Mouse (Mus musculus): ENCODE measurements around the gene Mmp11.
"Not testable (repeated sequence)": the region's sequence is repeated elsewhere in the genome, so short reads cannot be mapped to it uniquely, and the experiment has no call there.

Mmp11 gene

DNA sequence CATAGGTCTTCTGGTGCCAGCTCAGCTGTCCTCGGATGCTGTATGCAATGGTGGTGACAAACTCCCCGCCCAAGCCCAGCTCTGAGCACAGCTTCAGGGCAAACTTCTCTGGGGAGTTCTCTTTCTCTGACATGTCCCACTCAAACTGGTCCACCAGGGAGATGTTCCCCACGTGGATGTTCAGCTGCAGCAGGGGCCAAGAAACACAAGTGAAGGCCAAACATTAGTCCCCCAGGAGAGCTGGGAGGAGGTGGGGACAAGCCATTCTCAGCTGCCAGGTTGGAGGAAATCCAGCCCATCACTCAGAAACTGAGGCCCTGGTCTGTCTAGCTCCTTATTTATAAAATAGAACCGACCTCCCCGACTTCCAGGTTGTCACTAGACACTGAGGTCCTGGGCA is 31.9 kb downstream of the Mmp11 start:
- no peak for ATAC-seq (ENCODE audit: insufficient number of reproducible peaks, low FRiP score, low TSS enrichment)

DNA sequence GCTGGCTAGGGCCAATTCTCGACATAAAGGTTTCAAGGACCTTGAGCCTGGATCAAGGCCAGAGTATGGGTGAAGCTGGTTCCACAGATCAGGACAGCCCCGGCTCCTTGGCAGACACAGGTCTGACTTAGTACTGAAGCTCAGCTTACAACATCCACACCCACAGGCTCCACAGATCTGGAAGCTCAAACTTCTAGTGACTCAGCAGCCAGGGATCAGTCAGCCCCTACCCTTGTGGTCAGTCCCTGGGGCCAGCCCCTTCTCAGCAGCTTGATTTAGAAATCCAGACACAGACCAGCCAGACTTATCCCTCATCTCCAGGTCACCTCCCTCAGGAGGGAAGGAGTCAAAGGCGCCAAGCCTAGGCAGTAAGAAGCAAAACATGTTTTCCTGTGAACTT is 37.5 kb downstream of the Mmp11 start:
- no peak for ATAC-seq (ENCODE audit: insufficient number of reproducible peaks, low FRiP score, low TSS enrichment)

DNA sequence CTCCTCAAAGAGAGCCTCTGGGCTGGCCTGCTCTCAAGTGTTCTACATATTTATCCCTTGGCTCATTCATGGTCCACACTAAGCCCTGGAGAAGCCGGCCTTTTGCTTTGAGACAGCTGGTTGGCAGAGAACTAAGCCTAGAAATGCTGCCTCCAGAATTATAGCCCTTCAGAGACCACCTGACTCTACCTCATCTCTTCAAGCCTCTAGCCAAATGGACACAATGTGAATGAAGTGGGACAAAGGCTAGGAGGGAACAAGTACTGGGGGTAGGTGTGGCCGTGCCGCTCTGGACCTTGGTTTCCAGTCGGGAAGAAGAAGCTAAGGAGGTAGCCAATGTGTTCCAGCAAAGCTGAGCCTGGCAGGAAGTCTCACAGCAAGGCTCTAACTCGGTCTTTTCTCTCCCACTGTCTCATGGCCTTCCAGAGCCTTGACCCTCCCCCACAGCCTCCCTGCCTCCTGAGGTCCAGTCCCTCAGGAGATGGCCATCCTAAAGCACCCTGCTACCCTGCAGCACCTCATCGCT is 38.2 kb downstream of the Mmp11 start:
- no peak for ATAC-seq (ENCODE audit: insufficient number of reproducible peaks, low FRiP score, low TSS enrichment)

DNA sequence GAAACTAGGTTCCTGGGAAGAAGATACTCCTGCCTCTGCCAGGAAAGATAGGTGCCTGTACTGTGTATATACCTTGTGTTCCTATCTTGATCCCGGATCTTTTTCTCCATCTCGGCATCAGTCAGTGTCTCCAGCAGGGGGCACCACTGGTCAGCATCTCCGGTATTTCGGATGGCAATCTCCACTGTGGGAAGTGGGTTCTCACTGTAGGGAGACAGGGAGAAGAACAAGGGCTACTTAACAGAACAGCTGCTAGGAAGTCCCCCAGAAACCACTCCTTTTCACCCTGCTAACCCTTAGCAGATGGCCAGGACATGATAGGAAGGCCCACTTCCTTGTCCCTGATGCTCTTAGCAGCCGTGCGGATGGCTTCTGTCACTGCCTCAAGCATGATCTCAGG is 38.9 kb downstream of the Mmp11 start:
- ATAC-seq (ENCODE audit: insufficient number of reproducible peaks, low FRiP score, low TSS enrichment), result no peak

DNA sequence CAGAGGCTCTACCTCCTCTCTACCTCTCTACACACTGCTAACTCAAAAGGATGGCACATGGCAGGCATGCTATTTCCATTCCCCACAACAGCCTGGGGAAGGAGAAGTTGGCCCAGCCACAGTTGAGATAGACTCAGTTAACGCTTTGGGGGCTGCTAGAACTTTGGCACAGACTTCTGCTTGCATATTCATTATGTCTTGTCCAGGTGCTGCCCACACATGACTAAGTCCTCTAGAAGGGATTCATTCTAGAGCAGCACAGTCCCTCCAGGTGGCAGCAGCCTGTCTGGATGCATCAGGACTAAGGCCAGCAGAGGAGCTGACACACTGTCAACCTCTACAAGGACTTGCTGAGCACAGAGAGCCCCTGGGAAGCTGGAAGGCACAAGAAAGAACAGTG is 40.1 kb downstream of the Mmp11 start:
- ATAC-seq (ENCODE audit: insufficient number of reproducible peaks, low FRiP score, low TSS enrichment), result no peak

DNA sequence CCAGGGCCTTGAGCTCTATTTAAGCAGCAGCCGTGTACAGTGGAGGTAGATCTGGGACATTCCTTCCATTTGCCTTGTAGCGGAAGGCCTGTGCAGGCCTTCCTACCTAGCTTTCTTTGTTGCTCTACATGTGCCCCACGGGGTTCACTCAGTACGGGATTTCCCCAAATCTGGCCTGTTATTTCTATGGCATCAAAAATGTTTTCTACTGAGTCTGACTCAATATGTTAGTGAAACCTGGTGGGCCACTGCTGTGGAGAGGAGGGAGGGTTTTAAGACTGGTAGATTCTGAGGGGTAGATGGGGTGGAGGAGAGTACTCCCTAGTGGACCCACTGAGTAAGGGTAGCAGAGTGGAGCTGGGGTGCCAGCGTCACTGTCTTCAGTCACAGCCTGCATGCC is 40.6 kb downstream of the Mmp11 start:
- no peak for ATAC-seq (ENCODE audit: insufficient number of reproducible peaks, low FRiP score, low TSS enrichment)

DNA sequence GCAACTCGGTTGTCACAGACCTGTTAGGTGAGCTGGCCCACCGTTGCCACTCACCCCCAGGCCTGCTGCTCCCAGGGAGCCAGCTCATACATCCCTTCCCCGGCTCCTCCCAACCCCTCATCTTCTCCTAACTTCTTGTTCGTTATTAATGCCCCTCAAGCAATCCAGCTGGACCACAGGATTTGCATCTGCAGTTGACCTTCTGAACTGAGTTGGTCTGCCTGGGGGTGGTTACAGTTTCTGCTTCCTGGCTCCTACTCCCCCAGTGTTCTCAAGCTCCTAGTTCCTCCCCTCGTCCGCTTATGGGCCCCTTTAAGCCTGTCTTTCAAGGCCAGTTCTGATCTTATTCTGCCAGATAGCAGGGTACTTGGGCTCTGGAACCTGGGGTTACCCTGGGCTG is 41.7 kb downstream of the Mmp11 start:
- ATAC-seq (ENCODE audit: insufficient number of reproducible peaks, low FRiP score, low TSS enrichment), result no peak

DNA sequence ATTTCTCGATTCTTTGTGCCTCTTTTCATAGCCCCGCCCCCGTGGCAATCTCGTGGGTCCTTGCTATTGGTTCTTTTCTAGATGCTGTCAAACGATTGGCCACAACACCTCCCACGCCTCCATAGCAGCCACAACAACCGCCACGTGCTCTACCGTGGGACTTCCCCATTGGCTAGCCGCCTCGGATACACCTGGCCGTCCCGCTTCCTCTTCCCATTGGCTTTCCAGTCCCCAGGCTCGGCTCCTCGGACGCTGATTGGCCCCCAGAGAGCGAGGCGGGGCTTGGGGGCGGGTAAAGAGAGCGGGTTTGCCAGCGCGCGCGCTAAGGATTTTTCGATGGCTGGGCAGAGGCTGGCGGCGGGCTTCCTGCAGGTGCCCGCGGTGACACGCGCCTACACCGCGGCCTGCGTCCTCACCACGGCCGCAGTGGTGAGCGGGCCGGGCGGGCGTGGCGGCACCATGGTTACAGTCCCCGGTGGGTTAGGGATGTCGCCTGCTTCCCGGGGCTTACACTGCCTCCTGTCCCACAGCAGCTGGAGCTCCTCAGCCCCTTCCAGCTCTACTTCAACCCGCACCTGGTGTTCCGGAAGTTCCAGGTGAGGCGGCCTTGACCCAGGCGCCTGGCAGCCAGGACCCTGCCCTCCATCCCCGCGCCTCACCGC is 43.1 kb downstream of the Mmp11 start, which contains the start of gene Derl3:
Derl3 (plus strand) TSS at position 325 of the 662 bp plus-strand sequence.
- peak; percentile 99 for ATAC-seq (ENCODE audit: insufficient number of reproducible peaks, low FRiP score, low TSS enrichment)

DNA sequence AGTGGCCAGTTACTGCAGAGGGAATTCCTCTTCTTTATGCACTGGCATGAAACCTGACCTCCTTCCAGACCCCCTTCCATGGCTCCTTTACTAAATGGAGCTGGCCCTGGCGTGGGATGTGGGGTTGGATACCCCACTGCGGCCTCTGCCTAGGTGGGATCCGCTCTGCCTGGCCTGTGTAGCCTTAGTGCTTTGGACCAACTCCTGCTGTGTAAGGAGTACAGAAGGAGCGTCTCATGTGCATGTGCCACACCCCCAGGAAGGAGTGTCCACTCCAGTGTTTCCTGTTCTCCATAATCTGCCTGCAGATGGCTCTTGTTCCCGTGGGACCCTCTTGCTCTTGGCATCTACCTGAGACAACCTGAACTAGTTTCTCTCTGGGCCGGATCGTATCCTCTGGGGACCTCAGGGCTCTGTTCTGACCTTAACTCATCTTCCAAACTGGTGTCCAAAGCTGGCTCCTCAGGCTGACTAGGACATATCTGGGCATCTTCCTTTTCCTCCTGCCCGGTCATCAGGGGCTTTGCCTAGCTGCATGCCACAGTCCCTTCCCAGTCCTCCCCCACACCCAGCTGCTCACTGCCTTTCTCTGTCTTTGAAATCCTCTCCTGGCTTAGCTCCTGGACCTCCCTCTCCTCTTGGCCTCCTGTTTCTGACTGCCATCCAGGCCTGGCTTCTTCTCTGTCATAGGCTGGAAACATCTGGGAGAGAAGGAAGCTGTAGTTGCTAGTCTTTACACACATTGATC is 46.7 kb downstream of the Mmp11 start:
- no peak for ATAC-seq (ENCODE audit: insufficient number of reproducible peaks, low FRiP score, low TSS enrichment)

DNA sequence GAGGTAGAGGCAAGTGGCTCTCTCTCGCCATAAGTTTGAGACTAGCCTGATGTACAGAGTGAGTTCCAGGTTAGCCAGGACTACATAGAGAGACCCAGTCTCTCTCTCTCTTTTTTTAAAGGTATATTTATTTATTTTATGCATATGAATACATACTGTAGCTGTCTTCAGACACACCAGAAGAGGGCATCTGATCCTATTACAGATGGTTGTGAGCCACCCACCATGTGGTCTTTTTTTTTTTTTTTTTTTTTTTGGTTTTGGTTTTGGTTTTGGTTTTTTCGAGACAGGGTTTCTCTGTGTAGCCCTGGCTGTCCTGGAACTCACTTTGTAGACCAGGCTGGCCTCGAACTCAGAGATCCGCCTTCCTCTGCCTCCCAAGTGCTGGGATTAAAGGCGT is 48.8 kb downstream of the Mmp11 start:
- not testable (repeated sequence) for ATAC-seq (ENCODE audit: insufficient number of reproducible peaks, low FRiP score, low TSS enrichment)

DNA sequence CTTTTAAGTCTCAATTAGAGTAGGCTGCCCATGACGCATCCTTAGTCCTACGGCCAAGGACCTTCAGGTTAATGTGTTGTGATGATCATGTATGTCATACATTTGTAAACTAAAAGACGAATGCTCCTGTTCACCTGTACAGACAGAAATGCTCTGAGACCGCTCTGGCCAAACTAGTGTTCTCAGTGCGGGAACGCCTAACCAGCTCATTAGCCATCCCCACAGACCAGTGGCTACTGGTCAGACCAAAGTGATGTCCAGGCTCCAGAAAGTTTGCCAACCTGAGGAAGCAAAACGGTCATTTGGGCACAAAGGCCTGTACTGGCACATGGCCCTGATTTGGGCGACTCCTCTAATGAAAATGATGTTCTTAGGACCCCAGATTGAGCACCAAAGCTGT is 51.6 kb downstream of the Mmp11 start:
- ATAC-seq (ENCODE audit: insufficient number of reproducible peaks, low FRiP score, low TSS enrichment), result no peak

DNA sequence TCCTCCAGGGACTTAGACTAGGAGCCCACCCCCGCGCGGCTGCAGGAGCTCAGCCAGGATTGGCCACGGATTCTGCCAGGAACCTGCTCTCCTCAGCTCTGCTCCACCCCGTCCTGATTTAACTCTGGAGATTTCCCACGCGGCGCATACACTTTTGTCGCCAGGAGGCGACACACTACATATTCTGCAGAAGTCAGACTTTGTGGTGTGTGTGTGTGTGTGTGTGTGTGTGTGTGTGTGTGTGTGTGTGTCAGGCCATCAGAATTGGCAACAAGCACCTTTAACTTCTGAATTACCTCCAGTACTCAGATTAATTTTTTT is 53.1 kb downstream of the Mmp11 start:
- ATAC-seq (ENCODE audit: insufficient number of reproducible peaks, low FRiP score, low TSS enrichment), result peak; percentile 79

DNA sequence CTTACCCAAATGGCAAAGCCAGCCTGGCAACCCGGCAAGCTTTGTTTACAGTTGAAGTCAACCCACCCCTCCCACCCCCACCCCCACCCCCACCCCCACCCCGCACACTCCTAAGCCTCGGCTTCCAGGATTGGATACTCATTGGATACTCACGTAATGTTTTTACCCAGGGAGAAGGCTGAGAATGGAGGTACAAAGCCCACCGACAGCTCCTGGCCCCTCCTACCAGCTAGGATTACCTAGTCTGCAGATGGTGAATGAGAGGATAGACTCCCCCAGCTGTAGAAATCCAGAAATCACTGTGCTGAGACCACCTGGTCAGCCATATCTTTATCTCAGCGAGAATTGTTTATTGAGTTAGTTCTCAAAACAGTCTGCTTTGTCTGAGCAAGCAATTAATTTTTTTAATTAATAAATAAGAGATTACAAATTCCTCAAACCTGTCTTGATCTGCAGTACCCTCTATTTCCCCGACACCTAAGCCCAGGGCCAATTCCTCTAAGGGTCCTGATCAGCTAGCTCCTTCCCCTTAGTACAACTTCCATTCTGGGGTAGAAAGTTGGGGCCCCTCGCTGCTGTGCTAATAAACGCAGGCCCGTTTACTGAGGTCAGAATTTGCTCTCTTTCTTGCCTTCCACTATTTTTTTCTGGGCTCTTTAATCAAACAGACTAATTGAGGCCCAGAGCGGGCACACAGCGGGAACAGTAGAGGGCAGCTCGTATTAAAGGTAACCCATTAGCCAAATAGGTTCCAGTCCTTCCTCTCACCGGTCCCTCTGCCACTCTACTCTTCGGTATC is 53.7 kb downstream of the Mmp11 start:
- ATAC-seq (ENCODE audit: insufficient number of reproducible peaks, low FRiP score, low TSS enrichment), result no peak

DNA sequence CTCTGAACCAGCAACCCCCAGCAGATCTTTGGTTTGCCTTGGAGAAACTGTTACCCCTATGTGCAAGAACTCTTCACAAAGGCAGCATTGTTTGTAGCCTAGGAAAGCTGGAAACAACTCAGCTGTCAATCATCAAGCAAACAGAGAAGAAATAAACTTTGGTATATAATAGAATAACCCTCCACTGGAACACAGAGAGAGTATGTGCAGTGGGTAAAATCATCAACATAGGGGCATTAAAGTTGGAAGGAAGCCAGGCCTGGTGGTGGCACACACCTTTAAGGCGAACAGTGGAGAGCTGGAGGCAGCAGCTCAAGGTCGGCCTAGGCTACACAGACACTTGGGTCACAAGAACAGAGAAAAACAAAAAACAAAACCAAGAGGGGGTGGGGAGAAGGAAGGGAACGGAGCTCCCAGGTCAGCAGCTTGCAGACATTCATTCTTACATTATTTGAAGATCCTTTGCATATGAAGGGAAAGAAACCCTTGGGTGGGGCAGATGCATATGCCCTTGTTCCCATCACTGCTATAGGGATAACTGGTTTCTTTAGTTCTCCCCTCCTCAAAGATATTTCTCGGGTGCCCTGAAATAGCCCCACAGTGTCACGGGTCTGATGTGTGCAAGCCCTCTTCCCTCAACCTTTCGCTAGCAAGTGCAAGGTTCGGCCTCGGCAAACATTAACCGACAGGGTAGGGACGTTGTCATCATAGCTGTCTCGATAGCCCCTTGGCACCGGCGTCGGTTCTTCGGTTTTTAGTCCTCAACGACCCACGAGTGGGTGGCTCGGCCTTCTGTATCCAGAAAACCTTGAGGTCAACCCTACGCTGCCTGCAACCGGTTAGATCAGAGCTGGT is 54.5 kb downstream of the Mmp11 start:
- ATAC-seq (ENCODE audit: insufficient number of reproducible peaks, low FRiP score, low TSS enrichment), result no peak

DNA sequence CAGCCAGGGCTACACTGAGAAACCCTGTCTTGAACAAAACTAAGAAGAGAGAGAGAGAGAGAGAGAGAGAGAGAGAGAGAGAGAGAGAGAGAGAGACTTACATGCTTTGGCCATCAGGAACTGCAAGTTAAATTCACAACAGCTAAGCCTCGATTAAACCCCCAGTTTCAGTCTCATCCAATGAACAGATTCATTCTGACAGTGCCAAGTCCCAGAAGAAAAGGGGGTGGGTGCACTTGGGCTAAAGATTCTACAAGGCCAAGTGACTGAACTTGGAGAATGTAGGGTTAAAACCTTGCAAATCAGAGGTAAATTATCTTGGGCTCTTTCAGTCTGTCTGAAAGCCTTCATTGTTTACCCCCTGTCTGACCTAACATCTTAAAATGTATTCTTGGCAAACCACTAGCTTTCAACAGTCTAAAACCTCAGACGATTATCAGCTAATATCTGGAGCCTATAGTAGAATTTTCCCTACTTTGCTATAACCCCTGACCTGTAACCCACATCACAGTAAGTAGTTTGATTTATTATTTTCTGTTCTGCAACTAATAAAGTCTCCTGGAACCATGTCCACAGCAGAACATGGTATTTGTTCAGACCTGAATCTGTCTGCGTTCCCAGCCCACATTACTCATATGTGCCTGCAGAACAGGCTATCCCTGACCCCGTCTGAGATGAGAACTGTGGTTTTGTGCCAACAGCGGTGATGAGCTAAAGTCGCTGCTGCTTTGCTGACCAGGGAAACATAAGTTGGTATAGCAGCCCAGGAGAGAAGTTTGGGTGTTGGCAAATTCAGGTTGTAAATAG is 55.3 kb downstream of the Mmp11 start:
- no peak for ATAC-seq (ENCODE audit: insufficient number of reproducible peaks, low FRiP score, low TSS enrichment)

DNA sequence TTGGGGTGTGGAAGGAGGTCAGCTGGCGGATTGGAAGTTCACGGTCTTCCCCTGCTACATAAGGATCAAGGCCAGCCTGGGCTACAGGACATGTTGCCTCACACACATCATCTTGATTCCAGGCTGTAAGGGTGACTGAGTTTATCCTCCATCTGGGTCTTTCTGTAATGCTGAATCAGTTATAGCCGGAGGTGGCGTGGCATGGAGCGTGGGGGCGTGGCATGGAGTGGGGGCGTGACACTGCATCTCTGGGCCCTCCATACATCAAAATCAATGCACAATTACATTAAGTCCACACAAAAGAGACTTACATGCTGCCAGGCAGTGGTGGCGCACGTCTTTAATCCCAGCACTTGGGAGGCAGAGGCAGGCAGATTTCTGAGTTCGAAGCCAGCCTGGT is 55.9 kb downstream of the Mmp11 start:
- ATAC-seq (ENCODE audit: insufficient number of reproducible peaks, low FRiP score, low TSS enrichment), result no peak

DNA sequence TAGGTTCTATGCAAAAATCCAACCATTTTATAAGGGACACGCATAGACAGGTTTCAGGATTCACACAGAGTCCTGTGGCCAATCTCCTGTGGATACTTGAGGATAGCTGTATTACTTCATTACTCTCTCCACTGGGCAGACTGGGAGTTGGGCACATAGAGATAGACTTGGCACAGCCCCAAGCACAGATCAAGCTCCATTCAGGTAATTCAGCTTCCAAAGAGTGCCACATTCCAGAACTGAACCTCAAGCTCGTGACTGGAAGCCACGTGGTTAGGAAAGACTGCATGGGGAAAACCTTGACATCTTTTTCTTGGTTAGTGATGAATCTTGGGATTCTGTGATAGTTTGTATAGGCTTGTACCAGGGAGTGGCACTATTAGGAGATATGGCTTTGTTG is 57.5 kb downstream of the Mmp11 start:
- no peak for ATAC-seq (ENCODE audit: insufficient number of reproducible peaks, low FRiP score, low TSS enrichment)

DNA sequence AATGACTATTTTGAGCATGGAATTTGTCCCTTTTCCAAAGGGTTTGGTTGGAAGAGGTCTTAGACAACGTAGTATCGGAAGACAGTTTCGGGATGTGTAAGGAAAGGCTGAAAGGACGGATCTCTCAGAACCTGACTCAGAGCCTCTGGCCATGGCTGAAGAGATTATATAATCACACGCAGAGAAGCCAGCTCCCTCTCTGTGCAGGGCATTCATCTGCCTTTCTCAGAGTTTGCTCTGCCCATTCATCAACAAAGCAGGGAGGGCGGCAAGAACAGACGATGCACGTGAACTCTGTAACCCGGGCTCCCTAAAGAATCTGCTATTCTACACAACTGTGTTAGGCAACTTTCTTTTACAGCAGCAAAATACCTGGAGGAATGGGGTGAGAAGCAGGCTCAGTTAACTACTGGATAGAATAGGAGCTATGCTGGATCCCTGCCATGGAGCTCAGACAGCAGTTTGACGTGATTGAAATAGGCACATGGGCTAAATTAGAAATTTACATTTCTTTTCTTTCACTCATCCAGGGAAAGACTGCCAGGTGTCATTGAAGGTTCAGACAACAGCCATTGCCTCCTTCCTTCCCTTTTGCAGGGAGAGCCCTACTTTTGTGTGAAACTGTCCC is 62.6 kb downstream of the Mmp11 start:
- ATAC-seq (ENCODE audit: insufficient number of reproducible peaks, low FRiP score, low TSS enrichment), result peak; percentile 77; the same call in 1 of the 2 replicates
